Mouse (Mus musculus): ENCODE results near the gene L3mbtl1.

Gene L3mbtl1

DNA sequence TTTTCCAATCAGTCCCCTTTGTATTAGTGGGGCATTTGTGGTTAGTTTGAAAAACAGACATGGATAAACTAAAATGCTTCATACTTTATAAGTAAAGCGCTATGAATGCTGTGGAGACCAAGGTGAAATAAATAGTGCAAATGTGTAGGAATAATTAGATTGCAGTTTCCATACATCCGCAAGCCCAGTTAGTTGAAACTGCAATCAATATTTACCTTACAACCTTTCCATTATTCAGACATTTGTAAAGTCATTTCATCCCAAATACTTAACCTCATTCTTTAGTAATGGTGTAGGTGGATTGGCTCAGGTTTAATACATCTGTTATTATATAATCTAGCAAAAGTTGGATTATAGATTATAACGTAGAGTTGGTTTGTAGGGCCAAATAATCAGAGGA is 7.6 kb upstream of the L3mbtl1 start:
- in situ Hi-C loops (cut with MboI; ENCODE audit: low sequenced_read_pairs), result no loop called here

DNA sequence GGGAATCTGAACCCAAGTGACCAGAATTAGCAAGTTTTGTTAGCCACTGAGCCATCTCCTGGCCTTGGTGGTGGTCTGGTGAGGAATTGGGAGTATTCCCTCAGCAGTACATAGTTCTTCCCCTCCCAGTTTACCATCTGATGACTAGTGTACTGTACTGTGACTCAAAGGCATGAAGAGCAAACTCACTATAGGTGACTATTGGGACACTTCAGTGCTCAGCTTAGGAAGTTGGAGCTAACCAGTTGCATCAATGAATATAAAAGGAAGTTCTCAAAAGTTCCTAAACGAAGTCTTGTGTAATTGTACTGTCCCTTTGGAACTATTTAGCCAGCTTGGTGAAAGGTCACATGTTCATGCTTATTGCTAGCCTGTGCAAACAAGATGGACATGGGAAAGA is 3.7 kb upstream of the L3mbtl1 start:
- in situ Hi-C loops (cut with MboI; ENCODE audit: low sequenced_read_pairs), result no loop called here

DNA sequence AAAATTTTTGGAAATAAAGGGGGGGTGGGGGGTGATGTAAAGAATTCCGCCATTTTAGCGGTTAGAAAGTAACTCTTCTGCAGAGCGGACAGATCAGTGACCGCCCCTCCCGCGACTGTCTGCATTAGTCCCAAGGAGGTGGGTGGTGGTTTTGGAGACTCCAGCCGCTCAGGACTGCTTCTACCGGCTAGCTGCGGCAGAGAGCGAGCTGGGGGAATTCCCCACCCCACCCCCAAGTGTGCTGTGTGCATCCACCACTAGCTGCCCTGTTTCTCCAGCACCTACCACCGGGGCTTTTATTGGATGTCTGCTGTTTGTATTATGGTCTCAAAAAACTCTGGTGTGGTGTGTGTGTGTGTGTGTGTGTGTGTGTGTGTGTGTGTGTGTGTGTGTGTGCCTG is 659 bp downstream of the L3mbtl1 start:
- in situ Hi-C loops (cut with MboI; ENCODE audit: low sequenced_read_pairs), result no loop called here

DNA sequence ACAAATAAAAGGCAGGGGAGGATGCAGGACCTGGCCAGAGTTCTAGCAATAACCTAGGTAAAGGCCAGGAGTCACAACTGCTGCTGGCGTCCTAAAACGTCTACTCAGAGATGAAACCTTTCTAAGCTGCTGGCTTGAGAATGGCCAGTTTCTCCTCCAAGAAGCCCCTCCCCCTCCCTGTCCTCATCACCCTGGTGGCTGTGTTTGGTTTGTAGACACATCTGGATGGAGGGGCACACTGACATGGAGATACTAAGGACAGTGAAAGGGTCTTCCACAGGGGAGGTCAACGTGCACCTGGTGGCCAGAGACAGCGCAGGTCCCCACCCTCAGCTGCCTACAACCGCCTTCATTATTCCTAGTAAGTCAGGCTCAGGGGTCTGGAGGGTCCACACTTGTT is 3.7 kb downstream of the L3mbtl1 start:
- in situ Hi-C loops (cut with MboI; ENCODE audit: low sequenced_read_pairs), result no loop called here

DNA sequence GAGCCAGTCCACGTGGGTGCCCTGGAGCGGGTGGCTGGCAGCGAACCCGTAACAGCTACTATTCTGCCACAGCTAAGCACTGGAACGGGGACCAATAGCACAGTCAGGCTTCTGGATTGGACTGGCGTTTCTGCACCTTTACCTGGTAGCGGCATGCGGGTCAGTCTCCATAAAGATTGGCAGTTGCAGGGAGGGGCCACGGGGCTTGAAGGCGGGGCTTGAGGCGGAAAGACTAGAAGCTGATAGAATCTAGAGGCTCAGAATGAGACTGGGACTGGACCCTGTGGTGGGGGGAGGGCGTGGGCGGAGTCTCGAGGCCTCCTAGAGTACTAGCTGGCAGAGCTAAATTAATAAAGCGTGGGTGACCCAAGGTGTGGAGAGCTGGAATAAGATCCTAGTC is 4.5 kb downstream of the L3mbtl1 start:
- in situ Hi-C loops (cut with MboI; ENCODE audit: low sequenced_read_pairs), result no loop called here

DNA sequence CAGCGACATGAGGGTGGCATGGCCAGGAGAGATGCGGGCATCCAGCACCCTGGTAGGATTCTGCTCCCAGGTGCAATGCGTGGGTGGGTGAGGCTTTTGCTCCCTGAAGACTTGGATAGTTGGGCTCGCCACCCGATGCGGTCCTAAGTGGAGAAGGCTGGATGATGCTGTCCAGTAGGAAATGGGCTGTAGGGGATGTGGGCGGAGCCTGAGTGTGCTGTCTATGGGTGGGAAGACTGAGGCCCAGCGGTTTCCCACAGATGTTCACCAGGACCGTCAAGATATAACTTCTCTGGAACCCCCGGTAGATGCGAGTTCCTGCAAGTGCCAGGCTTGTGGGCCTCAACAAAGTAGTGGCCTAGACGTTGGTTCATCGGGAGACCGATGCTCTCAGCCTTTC is 4.9 kb downstream of the L3mbtl1 start:
- in situ Hi-C loops (cut with MboI; ENCODE audit: low sequenced_read_pairs), result no loop called here

DNA sequence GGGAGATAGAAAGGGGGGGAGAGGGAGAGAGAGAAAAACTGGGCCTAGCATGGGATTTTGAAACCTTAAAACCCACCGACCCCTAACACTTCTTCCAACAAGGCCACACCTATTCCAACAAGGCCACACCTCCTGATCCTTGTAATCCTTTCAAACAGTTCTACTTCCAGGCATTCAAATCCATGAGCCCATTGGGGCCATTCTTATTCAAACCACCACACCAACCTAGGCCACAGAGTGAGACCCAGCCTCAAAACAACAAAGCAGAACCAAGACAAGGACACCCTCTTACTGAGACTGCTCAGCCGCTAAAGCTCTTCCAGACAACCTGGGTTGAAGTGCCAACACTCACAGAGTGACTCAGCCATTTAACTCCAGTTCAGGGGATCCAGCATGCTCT is 7.5 kb downstream of the L3mbtl1 start:
- in situ Hi-C loops (cut with MboI; ENCODE audit: low sequenced_read_pairs), result loop anchor here (25.0 kb wide), 1 partner anchor 387 kb away; no protein-coding TSS in a partner anchor

DNA sequence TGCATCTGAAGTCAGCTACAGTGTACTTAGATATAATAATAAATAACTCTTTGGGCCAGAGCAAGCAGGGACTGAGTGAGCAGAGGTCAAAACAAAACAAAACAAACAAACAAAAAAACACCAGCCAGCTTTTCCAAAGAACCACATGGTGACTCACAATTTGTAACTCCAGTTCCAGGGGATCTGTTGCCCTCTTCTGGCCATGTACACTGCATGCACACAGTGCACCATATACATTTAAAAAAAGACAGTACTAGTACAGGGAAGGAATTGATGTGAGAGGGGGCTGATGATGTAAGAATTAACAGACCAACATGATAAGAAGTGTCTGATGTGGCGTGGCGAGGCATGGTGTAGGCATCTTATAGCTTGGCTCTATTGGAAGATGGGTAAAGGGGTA is 13.6 kb downstream of the L3mbtl1 start:
- in situ Hi-C loops (cut with MboI; ENCODE audit: low sequenced_read_pairs), result loop anchor here (25.0 kb wide), 1 partner anchor 380 kb away; no protein-coding TSS in a partner anchor

DNA sequence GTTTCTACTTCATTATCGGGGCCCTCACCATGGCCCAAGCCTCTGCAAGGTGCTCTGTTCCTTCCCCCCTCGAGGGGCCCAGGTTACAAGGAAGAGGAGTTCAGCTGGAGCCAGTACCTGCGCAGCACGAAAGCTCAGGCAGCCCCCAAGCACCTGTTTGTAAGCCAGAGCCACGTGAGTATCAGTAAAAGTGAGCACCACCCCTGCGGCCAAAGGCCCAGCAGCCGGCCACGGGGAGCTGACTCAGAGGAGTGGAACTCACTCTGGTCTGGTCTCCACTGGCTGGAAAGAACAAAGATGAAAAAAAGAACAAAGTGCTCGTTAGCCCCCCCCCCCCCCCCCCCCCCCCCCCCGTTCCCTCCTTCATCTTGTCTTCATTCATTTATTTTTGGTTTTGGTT is 18.0 kb downstream of the L3mbtl1 start:
- in situ Hi-C loops (cut with MboI; ENCODE audit: low sequenced_read_pairs), result loop anchor here (25.0 kb wide), 1 partner anchor 376 kb away; no protein-coding TSS in a partner anchor

DNA sequence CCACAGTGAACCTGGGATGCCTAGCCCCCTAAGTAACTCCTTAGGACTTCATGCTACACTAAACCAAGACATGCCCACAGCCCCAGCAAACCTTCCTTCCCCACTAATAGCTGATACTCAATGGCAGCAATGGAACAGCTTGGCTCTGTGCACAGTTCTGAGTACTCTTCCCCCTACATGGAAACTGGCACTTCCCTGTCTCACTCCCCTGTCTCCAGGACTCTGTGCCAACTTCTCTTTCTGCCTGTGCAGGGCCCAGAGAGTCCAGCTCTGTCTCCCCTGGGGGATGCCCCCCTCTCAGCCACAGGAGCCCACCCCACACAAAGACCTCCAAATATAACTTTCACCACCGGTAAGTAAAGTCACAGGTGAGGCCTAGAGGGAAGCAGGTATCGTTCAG is 23.5 kb downstream of the L3mbtl1 start:
- in situ Hi-C loops (cut with MboI; ENCODE audit: low sequenced_read_pairs), result loop anchor here (25.0 kb wide), 1 partner anchor 371 kb away; no protein-coding TSS in a partner anchor

DNA sequence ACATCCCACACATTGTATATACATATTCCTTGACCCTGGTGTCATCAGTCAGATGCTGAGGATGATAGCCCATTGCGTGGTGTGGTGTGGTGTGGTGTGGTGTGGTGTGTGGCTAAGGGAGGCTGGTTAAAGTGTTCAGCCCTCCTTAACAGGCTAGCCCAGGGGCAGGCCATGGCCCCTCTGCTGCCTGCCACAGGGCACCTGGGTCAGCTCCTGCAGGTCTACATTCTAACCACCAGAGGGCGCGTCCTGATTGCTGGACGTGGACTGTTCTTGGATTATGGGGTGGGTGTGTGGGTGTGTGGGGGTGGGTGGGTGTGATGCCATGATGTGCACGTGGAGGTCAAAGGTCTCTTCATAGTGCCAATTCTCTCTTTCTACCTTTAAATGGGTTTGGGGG is 25.1 kb downstream of the L3mbtl1 start:
- in situ Hi-C loops (cut with MboI; ENCODE audit: low sequenced_read_pairs), result loop anchor here (25.0 kb wide), 1 partner anchor 369 kb away; no protein-coding TSS in a partner anchor

DNA sequence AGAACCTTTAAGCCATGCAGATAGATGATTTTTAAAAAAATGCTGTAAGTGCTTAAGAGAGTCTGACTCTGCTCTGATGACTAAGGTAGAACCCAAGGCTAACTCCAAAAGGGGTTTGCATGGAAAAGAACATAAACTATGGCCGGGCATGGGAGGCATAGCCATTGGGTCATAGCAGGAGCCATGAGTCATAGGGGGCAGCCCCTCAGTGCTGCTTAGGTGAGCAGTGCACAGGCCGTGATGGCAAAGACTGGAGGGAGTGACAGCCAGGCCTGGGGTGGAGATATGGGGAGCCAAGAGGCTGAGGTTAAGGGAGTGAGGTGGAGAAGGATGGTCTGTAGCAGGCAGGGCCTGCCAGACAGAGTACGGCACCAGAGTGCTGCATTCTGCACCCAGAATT is 25.8 kb downstream of the L3mbtl1 start:
- in situ Hi-C loops (cut with MboI; ENCODE audit: low sequenced_read_pairs), result loop anchor here (25.0 kb wide), 1 partner anchor 368 kb away; no protein-coding TSS in a partner anchor

DNA sequence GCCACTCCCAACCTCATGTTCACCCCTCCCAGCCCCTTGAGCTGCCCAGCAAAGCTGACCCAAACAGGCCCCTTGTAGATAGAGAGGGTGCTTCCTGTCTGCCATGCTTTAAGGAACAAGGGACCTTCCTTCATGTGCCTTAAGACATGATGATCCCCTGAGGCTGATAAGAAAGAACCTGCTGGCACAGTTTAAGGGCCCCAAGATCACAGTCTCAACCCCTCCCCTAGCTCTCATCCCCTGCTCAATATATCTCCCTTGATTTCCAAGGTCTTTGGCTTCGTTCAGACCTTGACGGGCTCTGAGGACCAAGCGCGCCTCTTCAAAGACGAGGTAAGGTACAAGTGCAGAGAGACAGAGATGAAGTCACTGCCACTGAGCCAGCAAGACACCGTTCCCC is 27.6 kb downstream of the L3mbtl1 start:
- in situ Hi-C loops (cut with MboI; ENCODE audit: low sequenced_read_pairs), result loop anchor here (25.0 kb wide), 1 partner anchor 366 kb away; no protein-coding TSS in a partner anchor

DNA sequence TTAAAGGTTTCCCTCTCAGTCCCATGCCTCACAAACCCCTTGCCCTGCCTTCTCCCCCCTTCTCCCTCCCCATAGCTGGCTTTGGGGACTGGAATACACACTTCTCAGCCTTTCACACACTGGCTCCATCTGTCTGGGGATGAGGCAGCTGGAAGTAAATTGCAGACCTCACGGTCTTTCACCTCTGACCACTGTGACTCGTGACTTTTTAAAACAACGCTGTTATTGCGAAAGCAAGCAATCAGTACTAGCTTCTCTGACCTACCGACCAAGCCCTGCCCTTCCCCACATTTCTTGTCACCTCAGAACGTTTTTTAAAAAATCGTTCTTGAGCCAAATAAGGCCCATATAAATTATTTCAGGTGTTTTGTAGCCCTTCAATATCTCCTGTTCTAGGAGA is 29.5 kb downstream of the L3mbtl1 start:
- in situ Hi-C loops (cut with MboI; ENCODE audit: low sequenced_read_pairs), result loop anchor here (25.0 kb wide), 1 partner anchor 365 kb away; no protein-coding TSS in a partner anchor

DNA sequence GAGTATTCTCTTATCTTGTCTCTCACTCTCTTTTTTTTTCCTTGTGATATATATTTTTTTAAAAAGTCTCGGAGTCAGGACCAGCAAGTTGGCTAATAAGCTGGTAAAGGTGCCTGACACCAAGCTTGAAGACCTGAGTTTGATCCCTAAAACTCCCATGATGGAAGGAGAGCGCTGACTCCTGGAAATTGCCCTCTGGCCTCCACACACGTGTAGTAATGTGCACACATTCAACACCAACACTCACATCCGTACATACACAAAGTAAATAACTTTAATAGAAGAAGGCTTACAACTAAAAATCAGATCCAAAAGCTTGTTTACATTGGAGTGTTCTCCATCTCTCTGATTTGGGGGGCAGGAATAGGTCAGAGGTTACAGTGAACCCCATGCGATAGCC is 29.9 kb downstream of the L3mbtl1 start:
- in situ Hi-C loops (cut with MboI; ENCODE audit: low sequenced_read_pairs), result loop anchor here (25.0 kb wide), 1 partner anchor 364 kb away; no protein-coding TSS in a partner anchor

DNA sequence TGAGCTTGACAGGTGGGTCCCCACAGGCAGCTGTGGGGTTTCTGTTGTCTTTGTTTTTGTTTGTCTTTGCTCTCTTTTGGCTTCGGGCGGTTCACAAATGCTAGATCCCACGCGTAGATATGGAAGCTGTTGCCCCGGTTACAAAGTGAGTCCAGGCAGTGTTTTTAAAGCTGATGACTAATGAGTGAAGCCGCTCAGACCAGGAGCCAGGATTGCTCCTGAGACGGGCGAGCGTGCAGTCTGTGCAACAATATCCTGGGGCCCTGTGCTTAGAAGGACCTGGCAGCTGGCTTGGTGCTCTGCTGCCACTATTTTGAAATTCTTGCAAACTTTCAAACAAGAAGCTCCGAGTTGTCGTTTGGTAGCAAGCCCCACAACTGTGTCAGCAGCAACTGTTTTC is 30.4 kb downstream of the L3mbtl1 start:
- in situ Hi-C loops (cut with MboI; ENCODE audit: low sequenced_read_pairs), result loop anchor here (25.0 kb wide), 1 partner anchor 364 kb away; no protein-coding TSS in a partner anchor

DNA sequence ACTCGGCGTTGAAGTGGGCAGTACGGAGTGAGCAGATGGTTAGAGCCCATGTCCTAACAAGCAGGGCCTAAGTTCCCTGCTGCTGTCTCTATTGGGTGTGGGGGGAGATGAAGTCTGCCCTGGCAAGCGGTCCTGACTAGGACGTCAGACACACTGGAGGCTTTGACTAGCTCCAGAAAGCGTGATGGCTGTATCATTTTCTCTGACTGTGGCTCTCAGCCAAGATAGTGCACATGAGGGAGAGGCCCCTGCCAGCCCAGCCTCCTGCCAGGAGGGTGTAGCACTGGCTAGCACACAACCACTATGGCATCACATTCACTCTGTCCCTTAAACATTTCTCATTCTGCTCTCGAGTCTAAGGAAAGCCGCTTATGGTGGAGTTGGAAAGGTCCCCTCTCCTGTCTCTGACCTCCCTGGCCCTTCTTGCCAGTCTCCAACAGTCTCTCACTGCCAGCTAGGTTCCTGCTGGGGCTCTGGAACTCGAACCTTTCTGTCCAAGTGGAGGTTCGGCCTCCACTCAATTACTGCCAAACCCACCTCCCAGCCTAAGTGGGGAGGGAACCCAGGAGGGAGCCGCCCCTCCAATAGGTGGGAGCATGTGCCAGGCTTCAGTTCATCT is 32.0 kb downstream of the L3mbtl1 start:
- in situ Hi-C loops (cut with MboI; ENCODE audit: low sequenced_read_pairs), result no loop called here

DNA sequence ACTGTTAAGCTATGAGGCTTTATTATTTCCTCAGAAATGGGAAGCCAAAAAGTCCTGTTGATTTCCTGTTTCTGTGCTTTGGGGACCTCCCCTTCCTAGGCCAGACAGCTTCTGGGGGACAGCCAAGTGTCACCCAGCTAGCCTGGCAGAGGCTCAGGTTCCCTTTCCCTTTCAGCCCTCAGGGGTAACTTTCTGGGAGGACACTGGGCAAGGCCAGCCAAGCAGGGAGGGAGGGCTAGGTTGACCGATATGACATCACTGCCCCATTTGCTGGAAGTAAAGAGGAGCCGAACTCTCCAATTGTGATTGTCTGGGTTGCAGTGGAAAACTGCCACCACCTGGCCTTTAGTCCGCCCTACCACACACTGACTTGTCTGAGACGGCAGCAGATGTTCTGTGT is 32.7 kb downstream of the L3mbtl1 start:
- in situ Hi-C loops (cut with MboI; ENCODE audit: low sequenced_read_pairs), result no loop called here

DNA sequence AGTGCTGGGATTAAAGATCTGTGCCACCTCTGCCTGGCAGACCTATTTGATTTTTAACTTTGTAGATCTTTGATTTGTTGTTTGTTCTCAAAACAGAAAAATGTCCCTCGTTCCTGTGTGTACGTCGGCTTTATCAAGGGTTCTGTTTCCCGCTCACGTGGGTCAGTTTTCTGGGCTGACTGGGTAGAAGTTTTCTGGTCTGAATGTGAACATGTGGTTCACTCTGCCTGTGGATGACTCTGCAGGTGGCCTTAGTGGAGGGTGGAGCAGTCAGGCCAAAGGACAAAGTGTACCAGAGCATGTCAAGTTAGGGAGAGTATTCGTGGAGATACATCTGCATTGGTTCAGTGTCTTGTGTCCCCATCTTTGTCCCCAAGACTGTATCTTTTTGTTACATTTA is 41.1 kb downstream of the L3mbtl1 start:
- in situ Hi-C loops (cut with MboI; ENCODE audit: low sequenced_read_pairs), result no loop called here

DNA sequence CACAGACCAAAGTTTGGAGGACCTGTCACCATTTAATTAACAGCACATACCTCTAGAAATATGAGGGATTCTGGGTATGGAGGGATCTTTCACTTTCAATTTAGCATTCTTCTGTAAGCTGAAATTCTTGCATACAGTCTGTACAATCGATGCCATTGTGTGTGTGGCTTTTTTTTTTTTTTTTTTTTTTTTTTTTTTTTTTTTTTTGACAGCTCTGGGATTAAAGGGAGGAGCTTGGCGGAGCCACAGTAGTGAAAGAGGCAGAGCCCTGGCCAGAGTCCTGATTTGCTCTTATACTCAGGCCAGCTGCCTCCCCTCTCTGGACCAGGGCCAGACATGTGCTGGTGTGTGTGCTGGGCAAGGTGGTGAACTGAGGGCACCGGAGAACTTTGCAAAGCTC is 42.7 kb downstream of the L3mbtl1 start:
- in situ Hi-C loops (cut with MboI; ENCODE audit: low sequenced_read_pairs), result no loop called here

DNA sequence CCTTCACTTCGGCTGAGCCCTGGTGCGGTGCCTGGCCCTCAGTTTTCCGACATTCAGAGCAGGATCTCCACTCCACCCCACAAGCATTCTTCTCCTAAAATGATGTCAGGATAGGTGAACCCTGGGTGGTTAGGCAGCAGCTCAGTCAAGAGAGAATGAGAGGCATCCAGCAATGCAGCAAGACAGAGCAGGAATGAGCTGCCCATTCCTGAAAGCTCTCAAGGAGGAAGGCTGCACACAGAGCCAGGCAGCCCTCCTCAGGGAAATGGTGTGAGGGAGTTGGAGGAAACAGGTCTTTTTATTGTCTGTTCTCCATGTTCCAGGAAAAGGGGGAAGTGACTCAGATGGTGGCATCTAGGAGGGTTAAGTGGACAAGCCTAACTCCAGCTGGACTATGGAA is 43.5 kb downstream of the L3mbtl1 start:
- in situ Hi-C loops (cut with MboI; ENCODE audit: low sequenced_read_pairs), result no loop called here

DNA sequence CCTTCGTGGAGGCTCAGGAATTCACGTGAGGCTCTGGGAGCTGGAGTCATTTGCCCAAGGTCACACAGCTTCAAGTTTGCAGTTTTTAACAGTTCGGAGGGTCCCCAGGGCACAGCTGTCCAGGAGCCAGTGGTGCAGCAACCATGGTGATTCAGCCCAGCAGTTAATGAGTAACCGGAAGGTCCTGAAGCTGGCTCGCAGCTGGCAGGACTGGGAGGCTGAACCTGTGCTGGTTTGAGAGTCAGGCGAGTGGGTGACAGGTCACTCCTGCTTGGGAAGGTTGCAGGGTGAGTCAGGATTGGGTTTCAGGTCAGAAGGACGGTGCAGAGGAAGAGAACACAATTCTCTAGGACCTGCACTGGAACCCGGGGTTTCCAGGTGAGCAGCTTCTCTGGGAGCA is 43.9 kb downstream of the L3mbtl1 start, which contains the start of gene Sgk2:
Gene Sgk2 (plus strand): TSS at position 113 of the 400 bp plus-strand sequence.
- in situ Hi-C loops (cut with MboI; ENCODE audit: low sequenced_read_pairs), result no loop called here

DNA sequence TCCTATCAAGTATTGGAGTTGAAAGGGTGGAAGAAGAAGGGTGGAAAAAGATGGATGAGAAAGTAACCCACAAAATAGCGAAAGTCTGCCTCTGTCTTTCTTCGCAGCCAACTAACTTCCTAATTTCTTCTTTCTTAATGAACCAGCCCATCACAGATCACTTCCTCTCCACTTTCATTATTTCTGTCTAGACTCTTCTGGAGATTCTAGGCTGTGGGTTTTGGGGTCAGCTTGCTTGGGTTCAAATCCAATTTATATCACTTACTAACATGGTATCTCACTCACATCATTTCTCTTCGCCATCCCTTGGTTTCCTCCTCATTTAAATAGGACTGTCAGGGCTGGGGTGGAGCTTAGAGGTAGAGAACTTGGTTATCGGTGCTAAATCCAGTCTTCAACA is 45.0 kb downstream of the L3mbtl1 start:
- in situ Hi-C loops (cut with MboI; ENCODE audit: low sequenced_read_pairs), result no loop called here

Measured in CH12F3 (cell line).